In genomic region chr8:3609046-3609815, GRCm38 (mm10) we compare ENCODE assay signal across 12 mouse cellular contexts. TPM values are rescaled to one million over a fixed set of nuclear protein-coding genes. Genes with fewer than 3 reads are reported as not detected.
DNase-seq lines count a peak whose midpoint lies in the region; ATAC-seq and TF ChIP-seq lines count a peak whose summit lies in the region.
"Had no signal": no experiment of that assay in that cellular context is flagged by ENCODE, and none has a peak within 500 bp of the region (broad histone marks: within the 10 kb centered on the region; RNA-seq: fewer than 3 reads in every experiment).

No protein-coding gene starts in this region.

- DNase-seq in MN1 (ENCODE audit: low spot score), result peak; percentile 93
- DNase-seq in lung, postnatal 25 days (ENCODE audit: low spot score), result peak; percentile 67
- DNase-seq in spleen, postnatal 4 days (ENCODE audit: low spot score in 2 of 2), result no peak
- DNase-seq: gastrocnemius, postnatal 14 days; spleen, adult 18-20 months had no signal

- peak; percentile 15; the same call in 1 of the 2 replicates for ATAC-seq in intestine, embryonic 15.5 days
- ATAC-seq in intestine, postnatal 0 days, result no peak
- no peak for ATAC-seq in embryonic facial prominence, embryonic 15.5 days (ENCODE audit: insufficient number of reproducible peaks, low FRiP score, low TSS enrichment, low read depth)
- no peak for ATAC-seq in monocyte, adult 5-6 weeks (replicated peaks; ENCODE audit: insufficient number of reproducible peaks, low FRiP score, low TSS enrichment, poor library complexity, severe bottlenecking)
- ATAC-seq in midbrain, embryonic 13.5 days, result no peak

- no peaks in the 10 kb centered on the region for H3K27me3 ChIP-seq in intestine, embryonic 15.5 days (replicated peaks)
- no peaks in the 10 kb centered on the region for H3K27me3 ChIP-seq in intestine, postnatal 0 days (replicated peaks; ENCODE audit: control insufficient read depth, insufficient read depth, low read length)
- H3K27me3 ChIP-seq in embryonic facial prominence, embryonic 15.5 days, result no peaks in the 10 kb centered on the region
- H3K27me3 ChIP-seq in midbrain, embryonic 13.5 days, result no peaks in the 10 kb centered on the region
- H3K27me3 ChIP-seq: liver, embryonic 15.5 days had no signal

- H3K4me2 ChIP-seq in intestine, embryonic 15.5 days (replicated peaks), result no peak overlapping the region
- no peak overlapping the region for H3K4me2 ChIP-seq in intestine, postnatal 0 days (replicated peaks; ENCODE audit: low read depth)
- no peak overlapping the region for H3K4me2 ChIP-seq in embryonic facial prominence, embryonic 15.5 days (replicated peaks)
- H3K4me2 ChIP-seq in midbrain, embryonic 13.5 days (replicated peaks), result no peak overlapping the region
- H3K4me2 ChIP-seq: liver, embryonic 15.5 days had no signal

- H3K27ac ChIP-seq in intestine, embryonic 15.5 days, result no peak overlapping the region
- no peak overlapping the region for H3K27ac ChIP-seq in intestine, postnatal 0 days (ENCODE audit: low read depth, low read length)
- H3K27ac ChIP-seq in embryonic facial prominence, embryonic 15.5 days (replicated peaks), result peak overlapping the region; percentile 48
- H3K27ac ChIP-seq in midbrain, embryonic 13.5 days, result no peak overlapping the region
- H3K27ac ChIP-seq: liver, embryonic 15.5 days had no signal

- H3K4me1 ChIP-seq in intestine, embryonic 15.5 days (replicated peaks), result peaks cover 5% of the 10 kb centered on the region; the same call in 1 of the 2 replicates
- no peaks in the 10 kb centered on the region for H3K4me1 ChIP-seq in intestine, postnatal 0 days (replicated peaks; ENCODE audit: control insufficient read depth, insufficient read depth, low read length)
- peaks cover 8% of the 10 kb centered on the region; the same call in 1 of the 2 replicates for H3K4me1 ChIP-seq in embryonic facial prominence, embryonic 15.5 days
- H3K4me1 ChIP-seq in midbrain, embryonic 13.5 days (replicated peaks), result no peaks in the 10 kb centered on the region

- TF ChIP-seq CTCF in intestine, postnatal 0 days (IDR thresholded peaks at IDR 0.05; ENCODE audit: low read depth), result no peak

- WGBS in intestine, embryonic 15.5 days, result 78% methylated on average over 12 of the region's 12 CpGs
- WGBS in intestine, postnatal 0 days, result 77% methylated on average over 12 of the region's 12 CpGs
- 71% methylated on average over 12 of the region's 12 CpGs for WGBS in embryonic facial prominence, embryonic 15.5 days
- 91% methylated on average over 12 of the region's 12 CpGs for WGBS in midbrain, embryonic 13.5 days

- no peak overlapping the region for H3K9ac ChIP-seq in intestine, embryonic 15.5 days
- H3K9ac ChIP-seq in intestine, postnatal 0 days (ENCODE audit: low read depth, low read length), result no peak overlapping the region
- H3K9ac ChIP-seq in embryonic facial prominence, embryonic 15.5 days, result no peak overlapping the region
- no peak overlapping the region for H3K9ac ChIP-seq in midbrain, embryonic 13.5 days (replicated peaks)
- H3K9ac ChIP-seq: liver, embryonic 15.5 days had no signal

- peaks cover 53% of the 10 kb centered on the region for H3K36me3 ChIP-seq in intestine, embryonic 15.5 days
- H3K36me3 ChIP-seq in intestine, postnatal 0 days (ENCODE audit: control insufficient read depth, insufficient read depth), result peaks cover 82% of the 10 kb centered on the region
- H3K36me3 ChIP-seq in embryonic facial prominence, embryonic 15.5 days, result peaks cover 70% of the 10 kb centered on the region
- H3K36me3 ChIP-seq in midbrain, embryonic 13.5 days, result peaks cover 99% of the 10 kb centered on the region

- no peaks in the 10 kb centered on the region for H3K9me3 ChIP-seq in intestine, embryonic 15.5 days
- H3K9me3 ChIP-seq in intestine, postnatal 0 days (ENCODE audit: control insufficient read depth), result no peaks in the 10 kb centered on the region
- no peaks in the 10 kb centered on the region for H3K9me3 ChIP-seq in embryonic facial prominence, embryonic 15.5 days (replicated peaks)
- H3K9me3 ChIP-seq in midbrain, embryonic 13.5 days, result no peaks in the 10 kb centered on the region
- H3K9me3 ChIP-seq: liver, embryonic 15.5 days had no signal

- H3K4me3 ChIP-seq in intestine, embryonic 15.5 days (replicated peaks), result no peak overlapping the region
- H3K4me3 ChIP-seq in intestine, postnatal 0 days (ENCODE audit: low read depth, low read length), result no peak overlapping the region
- H3K4me3 ChIP-seq in embryonic facial prominence, embryonic 15.5 days (replicated peaks), result no peak overlapping the region
- H3K4me3 ChIP-seq in midbrain, embryonic 13.5 days (replicated peaks), result no peak overlapping the region
- H3K4me3 ChIP-seq: liver, embryonic 15.5 days; myocyte had no signal

RNA-seq across cellular contexts. Expression of gene Xab2, which starts 11.9 kb away (rescaled TPM):
- polyA plus RNA-seq in intestine, embryonic 15.5 days (2015; fragmentation: Nextera tagmentation; extraction: Ambion mirVana), result 45.2 and 50.9 TPM in 2 replicates
- 16.8 and 17.5 TPM in 2 replicates for polyA plus RNA-seq in intestine, postnatal 0 days (2015; fragmentation: Nextera tagmentation; extraction: Ambion mirVana)
- 53.7 and 55.7 TPM in 2 replicates for polyA plus RNA-seq in embryonic facial prominence, embryonic 15.5 days (2015; fragmentation: Nextera tagmentation; extraction: Ambion mirVana)
- 62.7 to 73.3 TPM (median 67.6 TPM) in 3 replicates for total RNA-seq in monocyte, adult 5-6 weeks (2017)
- 58.6 and 63.2 TPM in 2 replicates for polyA plus RNA-seq in midbrain, embryonic 13.5 days (2015; fragmentation: Nextera tagmentation; extraction: Ambion mirVana)

RNA-seq across cellular contexts. Expression of gene Pet100, which starts 12.1 kb away (rescaled TPM):
- 89.9 and 93.4 TPM in 2 replicates for polyA plus RNA-seq in intestine, embryonic 15.5 days (2015; fragmentation: Nextera tagmentation; extraction: Ambion mirVana)
- 152 TPM in 2 replicates for polyA plus RNA-seq in intestine, postnatal 0 days (2015; fragmentation: Nextera tagmentation; extraction: Ambion mirVana)
- 103 and 116 TPM in 2 replicates for polyA plus RNA-seq in embryonic facial prominence, embryonic 15.5 days (2015; fragmentation: Nextera tagmentation; extraction: Ambion mirVana)
- 127 to 142 TPM (median 131 TPM) in 3 replicates for total RNA-seq in monocyte, adult 5-6 weeks (2017)
- polyA plus RNA-seq in midbrain, embryonic 13.5 days (2015; fragmentation: Nextera tagmentation; extraction: Ambion mirVana), result 117 and 119 TPM in 2 replicates

RNA-seq across cellular contexts. Expression of gene Pcp2, which starts 16.1 kb away (rescaled TPM):
- 0.10 TPM in 1 of 2 replicates, not detected in the other for polyA plus RNA-seq in intestine, embryonic 15.5 days (2015; fragmentation: Nextera tagmentation; extraction: Ambion mirVana)
- polyA plus RNA-seq in intestine, postnatal 0 days (2015; fragmentation: Nextera tagmentation; extraction: Ambion mirVana), result not detected in 2 replicates
- polyA plus RNA-seq in embryonic facial prominence, embryonic 15.5 days (2015; fragmentation: Nextera tagmentation; extraction: Ambion mirVana), result 0.11 and 0.43 TPM in 2 replicates
- 0.67 to 0.96 TPM in 2 of 3 replicates, not detected in the other for total RNA-seq in monocyte, adult 5-6 weeks (2017)
- polyA plus RNA-seq in midbrain, embryonic 13.5 days (2015; fragmentation: Nextera tagmentation; extraction: Ambion mirVana), result 0.50 and 0.55 TPM in 2 replicates

RNA-seq across cellular contexts. Expression of gene Stxbp2, which starts 21.5 kb away (rescaled TPM):
- 110 and 123 TPM in 2 replicates for polyA plus RNA-seq in intestine, embryonic 15.5 days (2015; fragmentation: Nextera tagmentation; extraction: Ambion mirVana)
- 163 and 185 TPM in 2 replicates for polyA plus RNA-seq in intestine, postnatal 0 days (2015; fragmentation: Nextera tagmentation; extraction: Ambion mirVana)
- polyA plus RNA-seq in embryonic facial prominence, embryonic 15.5 days (2015; fragmentation: Nextera tagmentation; extraction: Ambion mirVana), result 48.4 and 56.0 TPM in 2 replicates
- 132 to 212 TPM (median 174 TPM) in 3 replicates for total RNA-seq in monocyte, adult 5-6 weeks (2017)
- polyA plus RNA-seq in midbrain, embryonic 13.5 days (2015; fragmentation: Nextera tagmentation; extraction: Ambion mirVana), result 28.8 and 31.3 TPM in 2 replicates

RNA-seq across cellular contexts. Expression of gene Camsap3, which starts 22.1 kb away (rescaled TPM):
- 21.0 and 24.4 TPM in 2 replicates for polyA plus RNA-seq in intestine, embryonic 15.5 days (2015; fragmentation: Nextera tagmentation; extraction: Ambion mirVana)
- 20.9 and 22.9 TPM in 2 replicates for polyA plus RNA-seq in intestine, postnatal 0 days (2015; fragmentation: Nextera tagmentation; extraction: Ambion mirVana)
- 15.4 and 16.7 TPM in 2 replicates for polyA plus RNA-seq in embryonic facial prominence, embryonic 15.5 days (2015; fragmentation: Nextera tagmentation; extraction: Ambion mirVana)
- total RNA-seq in monocyte, adult 5-6 weeks (2017), result not detected in 3 replicates
- 30.4 and 35.6 TPM in 2 replicates for polyA plus RNA-seq in midbrain, embryonic 13.5 days (2015; fragmentation: Nextera tagmentation; extraction: Ambion mirVana)

Comparison
In these comparisons a context has a peak if more than half of its experiments do, and no peak if none do; other contexts are left out.
1. DNase-seq: peak in MN1 (single experiment) and lung, postnatal 25 days (single experiment); none in spleen, postnatal 4 days (0 of 2).